ENCODE assay signal across 9 mouse cellular contexts in the genomic region with DNA sequence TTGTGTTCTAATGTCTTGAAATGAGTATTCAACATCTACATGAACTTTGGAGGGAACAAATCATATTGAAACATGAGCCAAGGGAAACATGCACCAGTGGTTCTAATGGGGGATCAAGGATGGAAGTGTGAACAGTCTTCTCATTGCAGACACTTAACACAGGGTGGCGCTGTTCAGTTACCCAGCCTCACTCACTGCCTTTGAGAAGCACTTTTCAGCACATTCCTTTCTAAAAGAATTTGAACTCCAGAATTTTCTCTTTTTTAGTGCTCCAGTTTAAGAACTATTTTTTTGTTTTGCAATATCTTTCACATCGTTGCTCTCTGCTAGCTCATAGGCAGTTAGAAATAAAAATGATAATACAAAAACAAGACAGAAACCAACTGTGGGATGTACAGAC.
DNase-seq lines count a peak whose midpoint lies in the region; ATAC-seq and TF ChIP-seq lines count a peak whose summit lies in the region.
"Had no signal": no experiment of that assay in that cellular context is flagged by ENCODE, and none has a peak within 500 bp of the region (broad histone marks: within the 10 kb centered on the region; RNA-seq: fewer than 3 reads in every experiment).

No protein-coding gene starts in this region.

- no peak overlapping the region for H3K4me2 ChIP-seq in kidney, embryonic 14.5 days (replicated peaks; ENCODE audit: low read depth, low read length)
- H3K4me2 ChIP-seq: lung, embryonic 15.5 days had no signal

- H3K36me3 ChIP-seq in ES-E14 (ENCODE audit: control insufficient read depth, insufficient read depth, low read length, poor library complexity, severe bottlenecking): no peaks in the 10 kb centered on the region
- H3K36me3 ChIP-seq in kidney, embryonic 14.5 days (ENCODE audit: control insufficient read depth, insufficient read depth, low read length): no peaks in the 10 kb centered on the region
- H3K36me3 ChIP-seq: lung, embryonic 15.5 days had no signal

- H3K27me3 ChIP-seq in kidney, embryonic 14.5 days (ENCODE audit: control insufficient read depth, insufficient read depth, low read length): no peaks in the 10 kb centered on the region
- H3K27me3 ChIP-seq: lung, embryonic 15.5 days had no signal

- H3K9ac ChIP-seq in ES-E14 (ENCODE audit: insufficient read depth, low read depth, low read length, poor library complexity, severe bottlenecking): no peak overlapping the region
- no peak overlapping the region for H3K9ac ChIP-seq in kidney, embryonic 14.5 days (ENCODE audit: low read depth, low read length)
- H3K9ac ChIP-seq: lung, embryonic 15.5 days had no signal

- H3K27ac ChIP-seq in ES-E14 (ENCODE audit: insufficient read depth, low read depth, low read length, poor library complexity, severe bottlenecking): no peak overlapping the region
- no peak overlapping the region for H3K27ac ChIP-seq in kidney, embryonic 14.5 days (ENCODE audit: low read depth, low read length)
- H3K27ac ChIP-seq: lung, embryonic 15.5 days had no signal

- H3K9me3 ChIP-seq in ES-E14 (ENCODE audit: control insufficient read depth, insufficient read depth, low read depth, low read length): no peaks in the 10 kb centered on the region
- no peaks in the 10 kb centered on the region for H3K9me3 ChIP-seq in kidney, embryonic 14.5 days (ENCODE audit: control insufficient read depth, low read length)
- H3K9me3 ChIP-seq: lung, embryonic 15.5 days had no signal

- no peaks in the 10 kb centered on the region for H3K4me1 ChIP-seq in ES-E14 (ENCODE audit: control insufficient read depth in 2 of 2, insufficient read depth in 2 of 2, low read length in 2 of 2, poor library complexity in 1 of 2)
- no peaks in the 10 kb centered on the region for H3K4me1 ChIP-seq in kidney, embryonic 14.5 days (ENCODE audit: control insufficient read depth, insufficient read depth, low read length)
- H3K4me1 ChIP-seq: lung, embryonic 15.5 days had no signal

- DNase-seq in left cerebral cortex, adult 18-20 months (ENCODE audit: low spot score in 2 of 2): peak; percentile 51 to 69
- no peak for DNase-seq in left cerebral cortex, adult 8-10 months (ENCODE audit: low spot score in 2 of 2)
- DNase-seq in ES-E14 (ENCODE audit: low read depth, low spot score): peak; percentile 28
- peak; percentile 54 for DNase-seq in brain, embryonic 14.5 days (ENCODE audit: low read depth)
- DNase-seq in lung, postnatal 4 days: peak; percentile 33 to 53
- no peak for DNase-seq in spleen, adult 12 weeks (ENCODE audit: low spot score)
- no peak for DNase-seq in gastrocnemius, postnatal 25 days

- in situ Hi-C loops in ES-E14 (cut with MboI; ENCODE audit: low sequenced_read_pairs in 2 of 2, unreplicated experiment in 2 of 2): no loop called here

- peak; percentile 73; the same call in 1 of the 2 replicates for ATAC-seq in kidney, embryonic 14.5 days (ENCODE audit: low FRiP score, low TSS enrichment)

- no peak for TF ChIP-seq POLR2A in brain, embryonic 14.5 days (IDR thresholded peaks at IDR 0.05; ENCODE audit: borderline replicate concordance, extremely low read depth, insufficient read depth, insufficient read length, poor library complexity, severe bottlenecking)

- no peak overlapping the region for H3K4me3 ChIP-seq in ES-E14 (ENCODE audit: insufficient read depth in 1 of 2, low read depth in 1 of 2, low read length in 2 of 2, poor library complexity in 1 of 2, severe bottlenecking in 1 of 2)
- H3K4me3 ChIP-seq in kidney, embryonic 14.5 days (ENCODE audit: low read length): no peak overlapping the region
- H3K4me3 ChIP-seq: lung, embryonic 15.5 days had no signal

- WGBS in kidney, embryonic 14.5 days: 22% methylated on average over 2 of the region's 2 CpGs

- TF ChIP-seq CTCF in brain, embryonic 14.5 days (IDR thresholded peaks at IDR 0.05; ENCODE audit: borderline replicate concordance, extremely low read depth, insufficient read depth, insufficient read length): peak; percentile 62

TF ChIP-seq in ES-E14, 5 proteins besides CTCF, POLR2A, EP300 and RAD21:
- TF ChIP-seq CHD2 (IDR thresholded peaks at IDR 0.05; ENCODE audit: low read depth, low read length): no peak
- no peak for TF ChIP-seq ZC3H11A (IDR thresholded peaks at IDR 0.05; ENCODE audit: borderline replicate concordance, low read depth, low read length)
- TF ChIP-seq ZNF384 (IDR thresholded peaks at IDR 0.05; ENCODE audit: low read depth, low read length): no peak
- TF ChIP-seq MAFK (IDR thresholded peaks at IDR 0.05; ENCODE audit: insufficient read depth, low read depth, low read length): no peak
- no peak for TF ChIP-seq HCFC1 (IDR thresholded peaks at IDR 0.05; ENCODE audit: borderline replicate concordance, insufficient read depth, low read length)

Comparison
In these comparisons a context has a peak if more than half of its experiments do, and no peak if none do; other contexts are left out.
1. DNase-seq: peak in left cerebral cortex, adult 18-20 months (2 of 2), ES-E14 (single experiment), brain, embryonic 14.5 days (single experiment) and lung, postnatal 4 days (2 of 2); none in left cerebral cortex, adult 8-10 months (0 of 2), spleen, adult 12 weeks (single experiment) and gastrocnemius, postnatal 25 days (single experiment).